Mouse (Mus musculus) midbrain, embryonic 13.5 days (tissue): Measurements from ENCODE around the gene Hoxc8. TPM values are rescaled to one million over a fixed set of nuclear protein-coding genes. Genes with fewer than 3 reads are reported as not detected.

Experiments
- ATAC-seq: fragments of 200-750 bp; cut with Nextera tagmentation; 2 replicates; pipeline ENCODE4 v1.8.0; 2017; ENCODE audit warnings: mild to moderate bottlenecking, moderate TSS enrichment, moderate library complexity
- H3K27ac ChIP-seq: fragments of 300-500 bp; sonication (generic); 2 replicates; pipeline ENCODE4 v1.5.1; 2015; ENCODE audit warnings: inconsistent platforms, mild to moderate bottlenecking, moderate library complexity
- H3K27me3 ChIP-seq: fragments of 300-500 bp; sonication (generic); 2 replicates; pipeline ENCODE4 v1.6.1; 2015; ENCODE audit warnings: mild to moderate bottlenecking, inconsistent platforms
- H3K36me3 ChIP-seq: fragments of 300-500 bp; sonication (generic); 2 replicates; pipeline ENCODE4 v1.6.1; 2015; ENCODE audit warnings: mild to moderate bottlenecking, inconsistent platforms
- H3K4me1 ChIP-seq: fragments of 300-500 bp; sonication (generic); replicated peaks from 2 replicates; pipeline ENCODE4 v1.6.1; 2015; ENCODE audit warnings: inconsistent platforms
- H3K4me2 ChIP-seq: fragments of 300-500 bp; sonication (generic); replicated peaks from 2 replicates; pipeline ENCODE4 v1.6.1; 2015; ENCODE audit warnings: moderate library complexity, mild to moderate bottlenecking, inconsistent platforms
- H3K4me3 ChIP-seq: fragments of 300-500 bp; sonication (generic); replicated peaks from 2 replicates; pipeline ENCODE4 v1.5.1; 2015; ENCODE audit warnings: mild to moderate bottlenecking, inconsistent platforms
- H3K9ac ChIP-seq: fragments of 300-500 bp; sonication (generic); replicated peaks from 2 replicates; pipeline ENCODE4 v1.6.1; 2015; ENCODE audit warnings: mild to moderate bottlenecking, inconsistent platforms
- H3K9me3 ChIP-seq: fragments of 300-500 bp; sonication (generic); 2 replicates; pipeline ENCODE4 v1.6.1; 2016; ENCODE audit warnings: mild to moderate bottlenecking, inconsistent platforms
- WGBS: fragments of 180-500 bp; shearing (Covaris S2); methylation state at CpG from one replicate; pipeline ENCODE4 v1.1.7; 2015; 5-methylcytosine and 5-hydroxymethylcytosine counted together
- polyA plus RNA-seq: library from polyadenylated mRNA; unstranded; fragments of >200 nt; fragmentation: Nextera tagmentation; extraction: Ambion mirVana; gene quantifications from 2 replicates; pipeline ENCODE4 v1.2.1, GENCODE M21; 2015

The Hoxc8 gene
- polyA plus RNA-seq, result not detected in 2 replicates

DNA sequence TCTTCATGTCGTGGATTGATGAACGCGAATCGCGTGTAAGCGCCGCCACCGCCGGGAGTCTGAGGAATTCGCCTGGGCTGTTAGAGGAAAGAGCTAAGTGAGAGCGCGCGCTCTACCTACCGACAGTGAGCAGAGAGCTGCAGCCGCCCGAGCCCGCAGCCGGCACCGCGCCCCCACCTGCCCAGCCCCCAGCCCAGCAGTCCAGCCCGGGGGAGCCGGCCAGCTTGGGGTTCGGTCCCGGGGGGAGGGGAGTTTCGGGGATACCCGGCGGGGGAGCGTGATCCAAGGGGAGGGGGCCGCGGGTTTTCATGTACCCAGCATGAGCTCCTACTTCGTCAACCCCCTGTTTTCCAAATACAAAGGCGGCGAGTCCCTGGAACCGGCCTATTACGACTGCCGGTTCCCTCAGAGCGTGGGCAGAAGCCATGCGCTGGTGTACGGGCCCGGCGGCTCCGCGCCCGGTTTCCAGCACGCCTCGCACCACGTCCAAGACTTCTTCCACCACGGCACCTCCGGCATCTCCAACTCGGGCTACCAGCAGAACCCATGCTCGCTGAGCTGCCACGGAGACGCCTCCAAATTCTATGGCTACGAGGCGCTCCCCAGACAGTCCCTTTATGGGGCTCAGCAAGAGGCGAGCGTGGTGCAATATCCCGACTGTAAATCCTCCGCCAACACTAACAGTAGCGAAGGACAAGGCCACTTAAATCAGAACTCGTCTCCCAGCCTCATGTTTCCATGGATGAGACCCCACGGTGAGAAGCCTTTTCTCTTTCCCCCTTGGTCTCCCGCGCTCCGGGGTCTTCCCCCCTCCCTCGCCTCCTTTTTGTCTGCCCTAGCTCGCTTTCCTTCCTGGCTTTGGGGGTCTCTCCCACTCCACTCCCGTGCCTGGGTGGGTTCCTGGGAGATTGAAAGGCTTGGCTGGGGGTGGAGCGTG lies at the start of gene Hoxc8:
Gene Hoxc8, plus strand, starts transcription at position 147 of the 937 bp plus-strand sequence.
- no peak for ATAC-seq
- no peak within 1 kb of the TSS for H3K4me2 ChIP-seq
- under 1% methylated on average over 65 of the region's 69 CpGs for WGBS
- no peak within 1 kb of the TSS for H3K9ac ChIP-seq
- no peaks in the 10 kb centered on the region for H3K9me3 ChIP-seq
- H3K4me1 ChIP-seq, result no peaks in the 10 kb centered on the region
- H3K27ac ChIP-seq, result no peak within 1 kb of the TSS
- no peaks in the 10 kb centered on the region for H3K36me3 ChIP-seq
- H3K27me3 ChIP-seq, result peaks cover 98% of the 10 kb centered on the region
- no peak within 1 kb of the TSS for H3K4me3 ChIP-seq

GRCm38 (mm10) chr15:102942739-102943467 lies 47.5 kb upstream of the Hoxc8 start:
- no peak overlapping the region for H3K27ac ChIP-seq
- under 1% methylated on average over 53 of the region's 53 CpGs for WGBS
- H3K27me3 ChIP-seq, result peaks cover 100% of the 10 kb centered on the region
- 0 out of 2 replicates have a peak overlapping the region, but pooled peaks have one; percentile 11 for H3K4me3 ChIP-seq
- no peaks in the 10 kb centered on the region for H3K36me3 ChIP-seq
- H3K9ac ChIP-seq, result no peak overlapping the region
- peak overlapping the region; percentile 31 for H3K4me2 ChIP-seq
- no peak for ATAC-seq
- H3K4me1 ChIP-seq, result peaks cover 10% of the 10 kb centered on the region; the same call in 1 of the 2 replicates
- H3K9me3 ChIP-seq, result no peaks in the 10 kb centered on the region

DNA sequence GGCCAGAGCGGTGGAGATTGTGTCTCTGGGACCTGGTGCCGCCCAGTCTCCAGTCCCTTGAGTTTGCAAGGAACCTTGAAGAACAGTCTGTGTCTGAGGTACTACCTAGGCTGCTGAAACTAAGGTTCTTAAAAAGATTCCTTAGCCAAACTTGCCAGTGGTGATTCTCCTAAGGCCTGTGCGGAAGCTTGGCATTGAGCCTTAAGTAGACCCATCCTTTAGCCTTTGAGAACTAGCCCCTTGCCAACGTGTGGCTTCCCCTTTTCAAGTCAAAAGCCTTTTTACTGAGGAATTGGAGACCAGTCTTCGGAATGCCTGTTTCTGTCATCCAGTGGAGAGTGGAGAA lies 47.0 kb upstream of the Hoxc8 start:
- H3K4me2 ChIP-seq, result no peak overlapping the region
- no peak overlapping the region for H3K27ac ChIP-seq
- H3K9ac ChIP-seq, result no peak overlapping the region
- H3K36me3 ChIP-seq, result no peaks in the 10 kb centered on the region
- H3K27me3 ChIP-seq, result peaks cover 100% of the 10 kb centered on the region
- H3K9me3 ChIP-seq, result no peaks in the 10 kb centered on the region
- no peak overlapping the region for H3K4me3 ChIP-seq
- H3K4me1 ChIP-seq, result peaks cover 10% of the 10 kb centered on the region; the same call in 1 of the 2 replicates
- no peak for ATAC-seq
- WGBS, result 2% methylated on average over 5 of the region's 5 CpGs

DNA sequence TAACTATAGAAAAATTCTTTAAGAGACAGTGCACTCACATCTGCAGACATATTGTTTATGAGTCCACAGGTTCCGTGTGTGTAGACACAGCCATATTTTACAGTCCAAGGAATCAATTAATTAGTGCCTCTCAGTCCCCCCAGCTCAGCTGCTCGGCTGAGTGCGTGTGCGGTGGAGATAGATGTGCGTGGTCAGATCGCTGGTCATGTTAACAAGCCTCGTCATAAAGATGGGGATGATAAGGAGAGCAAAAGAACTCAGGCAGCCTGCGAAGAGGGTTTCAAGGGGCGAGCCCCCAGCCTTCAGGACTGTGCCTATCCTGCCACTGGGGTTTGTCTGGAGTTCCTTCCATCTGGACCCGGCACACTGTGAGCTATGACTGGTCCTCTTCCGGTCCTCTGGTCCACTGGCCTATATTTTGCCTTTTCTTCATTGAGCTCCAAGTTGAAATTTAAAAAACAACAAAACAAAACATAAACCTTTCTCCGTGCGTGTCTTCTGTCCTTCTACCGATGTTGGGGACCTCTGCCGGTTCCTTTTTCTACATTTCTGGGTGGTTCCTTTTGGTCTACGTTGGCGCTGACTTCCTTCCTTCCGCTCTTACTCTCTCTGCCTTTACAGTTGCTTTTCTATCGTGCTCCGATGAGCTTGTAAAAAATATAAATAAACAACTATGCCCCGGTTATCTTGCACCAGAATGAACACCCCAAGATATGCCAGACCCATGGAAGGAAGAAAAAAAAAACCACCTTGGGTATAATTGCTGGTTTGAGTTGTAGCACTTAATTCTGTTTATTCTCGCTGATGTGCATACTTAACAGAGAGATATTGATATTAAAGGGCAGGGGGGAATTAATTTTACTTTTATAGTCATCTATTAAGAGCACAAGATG lies 45.0 kb upstream of the Hoxc8 start:
- Histone ChIP-seq H3K9ac (no peak overlapping the region), H3K27me3 (peaks cover 100% of the 10 kb centered on the region), H3K9me3 (no peaks in the 10 kb centered on the region), H3K4me2 (no peak overlapping the region), H3K27ac (no peak overlapping the region), H3K36me3 (no peaks in the 10 kb centered on the region), H3K4me1 (0 out of 2 replicates have a peak, but pooled peaks cover 4% of the 10 kb centered on the region), H3K4me3 (no peak overlapping the region)
- ATAC-seq, result no peak
- 8% methylated on average over 22 of the region's 22 CpGs for WGBS

DNA sequence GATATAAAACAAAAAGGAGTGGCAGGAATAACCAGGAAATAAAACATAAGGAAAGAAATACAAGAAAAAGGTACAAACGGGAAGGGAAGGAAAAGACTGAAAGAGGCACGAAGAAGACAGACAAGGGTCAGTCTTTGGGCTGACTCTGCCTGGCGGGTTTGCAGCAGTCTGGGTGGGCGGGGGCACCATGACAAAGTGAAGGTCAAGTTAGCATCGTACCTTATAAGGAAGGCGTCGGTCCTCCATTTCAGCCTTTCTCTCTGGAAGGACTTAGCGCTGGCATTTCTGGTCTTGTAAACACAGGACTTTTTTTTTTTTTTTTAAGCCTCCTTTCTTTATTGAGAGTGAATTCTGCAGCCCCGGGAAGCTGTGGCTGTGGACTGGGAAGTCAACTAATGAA lies 43.1 kb upstream of the Hoxc8 start:
- H3K4me3 ChIP-seq, result no peak overlapping the region
- H3K27me3 ChIP-seq, result peaks cover 100% of the 10 kb centered on the region
- no peaks in the 10 kb centered on the region for H3K36me3 ChIP-seq
- WGBS, result 2% methylated on average over 9 of the region's 9 CpGs
- no peak overlapping the region for H3K27ac ChIP-seq
- 0 out of 2 replicates have a peak, but pooled peaks cover 4% of the 10 kb centered on the region for H3K4me1 ChIP-seq
- ATAC-seq, result no peak
- H3K9me3 ChIP-seq, result no peaks in the 10 kb centered on the region
- H3K9ac ChIP-seq, result no peak overlapping the region
- no peak overlapping the region for H3K4me2 ChIP-seq

- no peak overlapping the region for H3K4me2 ChIP-seq
- H3K27ac ChIP-seq, result no peak overlapping the region
- H3K4me1 ChIP-seq, result no peaks in the 10 kb centered on the region
- no peaks in the 10 kb centered on the region for H3K9me3 ChIP-seq
- 5% methylated on average over 2 of the region's 2 CpGs for WGBS
- H3K36me3 ChIP-seq, result no peaks in the 10 kb centered on the region
- peaks cover 100% of the 10 kb centered on the region for H3K27me3 ChIP-seq
- H3K4me3 ChIP-seq, result no peak overlapping the region
- H3K9ac ChIP-seq, result no peak overlapping the region
- no peak for ATAC-seq
Observed at GRCm38 (mm10) chr15:102948842-102949241, 41.6 kb upstream of the Hoxc8 start.

GRCm38 (mm10) chr15:102949696-102950095 lies 40.7 kb upstream of the Hoxc8 start:
- Histone ChIP-seq H3K27me3 (peaks cover 100% of the 10 kb centered on the region), H3K9ac (no peak overlapping the region), H3K4me1 (no peaks in the 10 kb centered on the region), H3K36me3 (no peaks in the 10 kb centered on the region), H3K4me2 (no peak overlapping the region), H3K4me3 (no peak overlapping the region), H3K27ac (no peak overlapping the region), H3K9me3 (no peaks in the 10 kb centered on the region)
- no peak for ATAC-seq
- 2% methylated on average over 20 of the region's 20 CpGs for WGBS

DNA sequence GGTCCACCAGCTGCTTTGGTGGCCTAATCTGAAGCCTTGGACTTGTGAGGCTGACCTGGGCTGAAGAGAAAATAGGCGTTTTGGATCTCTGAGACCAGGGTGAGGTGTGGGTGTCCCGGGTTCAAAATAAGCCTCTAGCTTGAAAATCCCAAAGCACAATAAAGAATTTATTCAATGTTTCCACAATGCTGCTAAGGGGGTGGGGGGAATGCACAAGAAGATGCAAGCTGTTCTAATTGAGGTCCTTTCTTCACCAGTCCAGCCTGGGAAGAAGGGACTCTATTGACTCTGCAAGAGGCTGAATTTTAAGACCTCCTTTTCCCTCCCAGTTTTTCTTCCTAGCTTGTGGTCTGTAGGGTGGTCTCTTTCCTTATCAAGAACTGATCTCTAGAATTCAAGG lies 39.5 kb upstream of the Hoxc8 start:
- Histone ChIP-seq H3K27ac (no peak overlapping the region), H3K4me1 (no peaks in the 10 kb centered on the region), H3K27me3 (peaks cover 100% of the 10 kb centered on the region), H3K4me2 (no peak overlapping the region), H3K9me3 (no peaks in the 10 kb centered on the region), H3K4me3 (no peak overlapping the region), H3K36me3 (no peaks in the 10 kb centered on the region), H3K9ac (no peak overlapping the region)
- ATAC-seq, result no peak
- WGBS, result 12% methylated on average over 2 of the region's 2 CpGs

DNA sequence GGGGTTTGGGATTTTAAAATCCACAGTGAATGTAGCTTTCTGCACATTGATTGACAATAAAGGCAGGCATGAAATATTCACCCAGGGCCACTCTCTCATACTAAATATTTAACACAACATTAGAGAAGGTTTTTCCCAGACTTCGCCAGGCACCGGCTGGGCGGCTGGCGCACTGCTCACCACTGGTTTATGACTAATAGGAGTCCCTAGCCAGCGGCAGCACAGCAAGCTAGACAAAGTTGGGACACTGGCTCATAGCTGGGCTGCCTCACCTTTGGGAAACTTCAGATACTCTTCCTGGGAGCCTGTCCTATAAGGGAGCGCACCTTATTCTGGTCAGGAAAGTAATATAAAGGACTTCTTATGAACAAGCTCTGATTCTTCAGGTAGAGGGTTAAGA lies 36.8 kb upstream of the Hoxc8 start:
- H3K27ac ChIP-seq, result no peak overlapping the region
- H3K9me3 ChIP-seq, result no peaks in the 10 kb centered on the region
- no peak overlapping the region for H3K9ac ChIP-seq
- ATAC-seq, result no peak
- H3K4me3 ChIP-seq, result no peak overlapping the region
- 3% methylated on average over 6 of the region's 6 CpGs for WGBS
- no peaks in the 10 kb centered on the region for H3K36me3 ChIP-seq
- H3K4me1 ChIP-seq, result no peaks in the 10 kb centered on the region
- peaks cover 100% of the 10 kb centered on the region for H3K27me3 ChIP-seq
- H3K4me2 ChIP-seq, result no peak overlapping the region

- Histone ChIP-seq H3K4me1 (no peaks in the 10 kb centered on the region), H3K9ac (no peak within 1 kb of the TSS), H3K27ac (no peak within 1 kb of the TSS), H3K27me3 (peaks cover 99% of the 10 kb centered on the region), H3K4me3 (no peak within 1 kb of the TSS), H3K9me3 (no peaks in the 10 kb centered on the region), H3K4me2 (no peak within 1 kb of the TSS), H3K36me3 (no peaks in the 10 kb centered on the region)
- ATAC-seq, result no peak
- WGBS, result under 1% methylated on average over 56 of the region's 57 CpGs
Observed at GRCm38 (mm10) chr15:102954192-102955006, 36.0 kb upstream of the Hoxc8 start, which contains the start of gene Hoxc11. Hoxc11 (plus strand) TSS chr15:102954427.

GRCm38 (mm10) chr15:102955007-102955382 lies 35.4 kb upstream of the Hoxc8 start:
- no peaks in the 10 kb centered on the region for H3K4me1 ChIP-seq
- ATAC-seq, result no peak
- WGBS, result 0% methylated on average over 28 of the region's 28 CpGs
- H3K36me3 ChIP-seq, result no peaks in the 10 kb centered on the region
- no peak overlapping the region for H3K4me2 ChIP-seq
- no peak overlapping the region for H3K4me3 ChIP-seq
- H3K27me3 ChIP-seq, result peaks cover 99% of the 10 kb centered on the region
- H3K9me3 ChIP-seq, result no peaks in the 10 kb centered on the region
- H3K9ac ChIP-seq, result no peak overlapping the region
- H3K27ac ChIP-seq, result no peak overlapping the region
